Mouse (Mus musculus): ENCODE measurements around the gene Glud1. TPM values are rescaled to one million over a fixed set of nuclear protein-coding genes. Genes with fewer than 3 reads are reported as not detected.

The Glud1 gene
- total and polyA plus RNA-seq, 3 experiments: 87.3 to 143 (median 116) TPM

- Histone ChIP-seq H3K79me2 (replicated peaks; ENCODE audit: control insufficient read depth, extremely low read depth, insufficient read depth, poor library complexity, severe bottlenecking) (no peaks in the 10 kb centered on the region), H3K4me1 (ENCODE audit: control insufficient read depth in 1 of 2, insufficient read depth in 2 of 2) (peaks cover 0 to 7% of the 10 kb centered on the region in 2 experiments; a peak in 1 of 4 replicates), H3K9me3 (replicated peaks; ENCODE audit: low read length) (no peaks in the 10 kb centered on the region), H3K9ac (ENCODE audit: insufficient read depth, low read depth) (no peak overlapping the region), H3K4me2 (ENCODE audit: insufficient read depth, low read depth, poor library complexity, severe bottlenecking) (no peak overlapping the region), H3K27me3 (replicated peaks) (no peaks in the 10 kb centered on the region), H3K4me3 (replicated peaks in 1 of 3; ENCODE audit: low read depth in 2 of 3, low read length in 2 of 3, poor library complexity in 1 of 3) (no peak overlapping the region), H3K27ac (ENCODE audit: insufficient read depth, low read depth) (no peak overlapping the region), H3K36me3 (replicated peaks in 1 of 2; ENCODE audit: control insufficient read depth in 1 of 2, insufficient read depth in 1 of 2, low read length in 1 of 2) (peaks cover 4 to 20% of the 10 kb centered on the region in 2 experiments)
- in situ Hi-C loops (cut with MboI; ENCODE audit: low pct_ligation_motif_present, low pct_unique_long_range_greater_than_20kb, low sequenced_read_pairs) (no loop called here), dilution Hi-C loops (cut with MboI; ENCODE audit: extremely low pct_ligation_motif_present, extremely low pct_unique_long_range_greater_than_20kb, low sequenced_read_pairs) (no loop called here)
- TF ChIP-seq NRF1 (IDR thresholded peaks at IDR 0.05; ENCODE audit: low read depth, low read length) (no peak), USF1 (IDR thresholded peaks at IDR 0.05; ENCODE audit: low read depth, low read length) (no peak), SMC3 (IDR thresholded peaks at IDR 0.05; ENCODE audit: low read depth, low read length) (no peak), RCOR1 (conservative IDR thresholded peaks at IDR 0.05; ENCODE audit: low read depth, low read length) (no peak), KAT2A (IDR thresholded peaks at IDR 0.05; ENCODE audit: insufficient replicate concordance, low read length) (no peak), USF2 (conservative IDR thresholded peaks at IDR 0.05; ENCODE audit: low read depth, low read length) (no peak), MAX (IDR thresholded peaks at IDR 0.05; ENCODE audit: low read length) (no peak), RAD21 (IDR thresholded peaks at IDR 0.05; ENCODE audit: low read depth, low read length) (no peak), IRF4 (IDR thresholded peaks at IDR 0.05; ENCODE audit: low read depth, low read length) (no peak), POLR2AphosphoS2 (IDR thresholded peaks at IDR 0.05; ENCODE audit: low read depth, low read length) (no peak), ZKSCAN1 (IDR thresholded peaks at IDR 0.05; ENCODE audit: borderline replicate concordance, low read depth, low read length) (no peak), EP300 (IDR thresholded peaks at IDR 0.05; ENCODE audit: low read length) (no peak), JUND (conservative IDR thresholded peaks at IDR 0.05; ENCODE audit: low read depth, low read length) (no peak), UBTF (IDR thresholded peaks at IDR 0.05; ENCODE audit: low read depth, low read length) (no peak), ZC3H11A (IDR thresholded peaks at IDR 0.05; ENCODE audit: low read depth, low read length) (no peak), ELF1 (IDR thresholded peaks at IDR 0.05; ENCODE audit: low read depth, low read length) (no peak), ZNF384 (IDR thresholded peaks at IDR 0.05; ENCODE audit: low read depth, low read length) (no peak), TBP (conservative IDR thresholded peaks at IDR 0.05; ENCODE audit: low read depth, low read length) (no peak), BHLHE40 (IDR thresholded peaks at IDR 0.05; ENCODE audit: low read depth, low read length) (no peak)
- DNase-seq (ENCODE audit: extremely low read depth): no peak
These were observed 37.8 kb downstream of the Glud1 start for GRCm38 (mm10) chr14:34348301-34348700.

- dilution Hi-C loops (cut with MboI; ENCODE audit: extremely low pct_ligation_motif_present, extremely low pct_unique_long_range_greater_than_20kb, low sequenced_read_pairs) (no loop called here), in situ Hi-C loops (cut with MboI; ENCODE audit: low pct_ligation_motif_present, low pct_unique_long_range_greater_than_20kb, low sequenced_read_pairs) (no loop called here)
- H3K27me3 ChIP-seq (replicated peaks): peaks cover 3% of the 10 kb centered on the region
- H3K27ac ChIP-seq (ENCODE audit: insufficient read depth, low read depth): no peak overlapping the region
- no peak for TF ChIP-seq JUND (conservative IDR thresholded peaks at IDR 0.05; ENCODE audit: low read depth, low read length)
- no peak for TF ChIP-seq NELFE (IDR thresholded peaks at IDR 0.05; ENCODE audit: low read depth, low read length)
- TF ChIP-seq HCFC1 (IDR thresholded peaks at IDR 0.05; ENCODE audit: low read depth, low read length): no peak
- TF ChIP-seq ZKSCAN1 (IDR thresholded peaks at IDR 0.05; ENCODE audit: borderline replicate concordance, low read depth, low read length): no peak
- TF ChIP-seq RAD21 (IDR thresholded peaks at IDR 0.05; ENCODE audit: low read depth, low read length): no peak
- no peak for TF ChIP-seq MAFK (IDR thresholded peaks at IDR 0.05; ENCODE audit: insufficient replicate concordance, low read length)
- TF ChIP-seq TBP (conservative IDR thresholded peaks at IDR 0.05; ENCODE audit: low read depth, low read length): no peak
- no peaks in the 10 kb centered on the region for H3K79me2 ChIP-seq (replicated peaks; ENCODE audit: control insufficient read depth, extremely low read depth, insufficient read depth, poor library complexity, severe bottlenecking)
- peaks cover 0 to 16% of the 10 kb centered on the region in 2 experiments for H3K36me3 ChIP-seq (replicated peaks in 1 of 2; ENCODE audit: control insufficient read depth in 1 of 2, insufficient read depth in 1 of 2, low read length in 1 of 2)
- no peak overlapping the region for H3K9ac ChIP-seq (ENCODE audit: insufficient read depth, low read depth)
- H3K4me2 ChIP-seq (ENCODE audit: insufficient read depth, low read depth, poor library complexity, severe bottlenecking): no peak overlapping the region
- no peak overlapping the region for H3K4me3 ChIP-seq (replicated peaks in 1 of 3; ENCODE audit: low read depth in 2 of 3, low read length in 2 of 3, poor library complexity in 1 of 3)
- DNase-seq (ENCODE audit: extremely low read depth): no peak
- peaks cover 0 to 5% of the 10 kb centered on the region in 2 experiments; a peak in 1 of 4 replicates for H3K4me1 ChIP-seq (ENCODE audit: control insufficient read depth in 1 of 2, insufficient read depth in 2 of 2)
- no peaks in the 10 kb centered on the region for H3K9me3 ChIP-seq (replicated peaks; ENCODE audit: low read length)
These were observed 38.5 kb downstream of the Glud1 start for GRCm38 (mm10) chr14:34349007-34349406.
